Mouse (Mus musculus) liver, embryonic 15.5 days (tissue): ENCODE data around the gene Mypn. TPM values are rescaled to one million over a fixed set of nuclear protein-coding genes. Genes with fewer than 3 reads are reported as not detected.

Experiments
- ATAC-seq: fragments of 200-750 bp; cut with Nextera tagmentation; 2 replicates; pipeline ENCODE4 v1.8.0; 2017; ENCODE audit warnings: moderate number of reproducible peaks, mild to moderate bottlenecking, moderate library complexity; ENCODE audit not compliant: insufficient read depth
- H3K27ac ChIP-seq: fragments of 300-500 bp; sonication (generic); replicated peaks from 2 replicates; pipeline ENCODE4 v1.5.1; 2015; ENCODE audit warnings: mild to moderate bottlenecking, inconsistent platforms
- H3K27me3 ChIP-seq: fragments of 300-500 bp; sonication (generic); 2 replicates; pipeline ENCODE4 v1.6.1; 2015; ENCODE audit warnings: mild to moderate bottlenecking, inconsistent platforms
- H3K36me3 ChIP-seq: fragments of 300-500 bp; sonication (generic); replicated peaks from 2 replicates; pipeline ENCODE4 v1.6.1; 2015; ENCODE audit warnings: moderate library complexity, mild to moderate bottlenecking, inconsistent platforms
- H3K4me1 ChIP-seq: fragments of 300-500 bp; sonication (generic); replicated peaks from 2 replicates; pipeline ENCODE4 v1.6.1; 2015; ENCODE audit warnings: inconsistent platforms
- H3K4me2 ChIP-seq: fragments of 300-500 bp; sonication (generic); 2 replicates; pipeline ENCODE4 v1.6.1; 2015; ENCODE audit warnings: moderate library complexity, mild to moderate bottlenecking, inconsistent platforms
- H3K4me3 ChIP-seq: fragments of 300-500 bp; sonication (generic); replicated peaks from 2 replicates; pipeline ENCODE4 v1.5.1; 2015; ENCODE audit warnings: mild to moderate bottlenecking, inconsistent platforms
- H3K9ac ChIP-seq: fragments of 300-500 bp; sonication (generic); 2 replicates; pipeline ENCODE4 v1.6.1; 2015; ENCODE audit warnings: moderate library complexity, mild to moderate bottlenecking, inconsistent platforms
- H3K9me3 ChIP-seq: fragments of 300-500 bp; sonication (generic); replicated peaks from 2 replicates; pipeline ENCODE4 v1.6.1; 2016; ENCODE audit warnings: inconsistent platforms
- WGBS: fragments of 180-500 bp; shearing (Covaris S2); methylation state at CpG from one replicate; pipeline ENCODE4 v1.1.7; 2015; ENCODE audit warnings: mixed read lengths; ENCODE audit not compliant: insufficient replicate concordance; 5-methylcytosine and 5-hydroxymethylcytosine counted together
- polyA plus RNA-seq: library from polyadenylated mRNA; unstranded; fragments of >200 nt; fragmentation: Nextera tagmentation; extraction: Ambion mirVana; gene quantifications from 2 replicates; pipeline ENCODE4 v1.2.1, GENCODE M21; 2015

Gene Mypn
- polyA plus RNA-seq, 1 experiment from 2014 or later: 0.30 TPM

GRCm38 (mm10) chr10:63155668-63156350, 47.9 kb downstream of the Mypn start:
- Histone ChIP-seq H3K27ac (no peak overlapping the region), H3K4me2 (no peak overlapping the region), H3K9ac (no peak overlapping the region), H3K4me3 (no peak overlapping the region), H3K9me3 (no peaks in the 10 kb centered on the region), H3K27me3 (no peaks in the 10 kb centered on the region), H3K4me1 (peaks cover 8% of the 10 kb centered on the region), H3K36me3 (no peaks in the 10 kb centered on the region)
- 60% methylated on average over 4 of the region's 4 CpGs for WGBS
- no peak for ATAC-seq

GRCm38 (mm10) chr10:63154726-63155125, 49.0 kb downstream of the Mypn start:
- H3K27ac ChIP-seq: no peak overlapping the region
- WGBS: 67% methylated on average over 4 of the region's 4 CpGs
- ATAC-seq: no peak

GRCm38 (mm10) chr10:63154226-63154625, 49.5 kb downstream of the Mypn start:
- no peak overlapping the region for H3K4me2 ChIP-seq
- no peaks in the 10 kb centered on the region for H3K9me3 ChIP-seq
- no peak overlapping the region for H3K27ac ChIP-seq
- ATAC-seq: no peak
- H3K4me3 ChIP-seq: no peak overlapping the region
- 0 out of 2 replicates have a peak, but pooled peaks cover 3% of the 10 kb centered on the region for H3K4me1 ChIP-seq
- WGBS: 75% methylated on average over 6 of the region's 6 CpGs
- H3K36me3 ChIP-seq: no peaks in the 10 kb centered on the region
- H3K27me3 ChIP-seq: no peaks in the 10 kb centered on the region
- H3K9ac ChIP-seq: no peak overlapping the region

More at GRCm38 (mm10) chr10:63154726-63155125, 49.0 kb downstream of the Mypn start:
- H3K4me3 ChIP-seq: no peak overlapping the region
- H3K27me3 ChIP-seq: no peaks in the 10 kb centered on the region
- H3K4me1 ChIP-seq: 0 out of 2 replicates have a peak, but pooled peaks cover 3% of the 10 kb centered on the region
- H3K36me3 ChIP-seq: no peaks in the 10 kb centered on the region
- no peaks in the 10 kb centered on the region for H3K9me3 ChIP-seq
- H3K9ac ChIP-seq: no peak overlapping the region
- H3K4me2 ChIP-seq: no peak overlapping the region

- no peak overlapping the region for H3K4me2 ChIP-seq
- H3K27me3 ChIP-seq: no peaks in the 10 kb centered on the region
- WGBS: 28% methylated on average over 3 of the region's 3 CpGs
- no peak overlapping the region for H3K9ac ChIP-seq
- 0 out of 2 replicates have a peak, but pooled peaks cover 3% of the 10 kb centered on the region for H3K4me1 ChIP-seq
- no peaks in the 10 kb centered on the region for H3K9me3 ChIP-seq
- no peaks in the 10 kb centered on the region for H3K36me3 ChIP-seq
- no peak overlapping the region for H3K4me3 ChIP-seq
- no peak overlapping the region for H3K27ac ChIP-seq
- no peak for ATAC-seq
These were observed 50.2 kb downstream of the Mypn start for GRCm38 (mm10) chr10:63153563-63153962.

DNA sequence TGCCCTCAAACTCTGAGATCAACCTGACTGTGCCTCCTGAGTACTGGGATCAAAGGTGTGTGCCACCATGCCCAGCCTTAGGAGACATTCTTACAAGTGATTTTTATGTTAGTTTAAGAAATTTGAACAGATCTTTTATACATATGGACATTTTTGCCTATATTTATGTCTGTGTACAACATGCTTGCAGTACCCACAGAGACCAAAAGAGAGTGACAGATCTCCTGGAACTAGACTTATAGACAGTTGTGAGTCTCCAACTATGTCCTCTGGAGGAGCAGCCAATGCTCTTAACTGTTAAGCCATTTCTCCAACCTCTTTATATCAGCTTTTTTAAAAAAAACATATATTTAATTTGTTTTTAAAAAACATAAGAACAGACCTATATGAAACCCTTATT, 51.4 kb downstream of the Mypn start:
- H3K27ac ChIP-seq: no peak overlapping the region
- H3K27me3 ChIP-seq: no peaks in the 10 kb centered on the region
- H3K4me3 ChIP-seq: no peak overlapping the region
- no peak for ATAC-seq
- no peaks in the 10 kb centered on the region for H3K36me3 ChIP-seq
- H3K9ac ChIP-seq: no peak overlapping the region
- H3K4me1 ChIP-seq: 0 out of 2 replicates have a peak, but pooled peaks cover 3% of the 10 kb centered on the region
- no peak overlapping the region for H3K4me2 ChIP-seq
- no peaks in the 10 kb centered on the region for H3K9me3 ChIP-seq

DNA sequence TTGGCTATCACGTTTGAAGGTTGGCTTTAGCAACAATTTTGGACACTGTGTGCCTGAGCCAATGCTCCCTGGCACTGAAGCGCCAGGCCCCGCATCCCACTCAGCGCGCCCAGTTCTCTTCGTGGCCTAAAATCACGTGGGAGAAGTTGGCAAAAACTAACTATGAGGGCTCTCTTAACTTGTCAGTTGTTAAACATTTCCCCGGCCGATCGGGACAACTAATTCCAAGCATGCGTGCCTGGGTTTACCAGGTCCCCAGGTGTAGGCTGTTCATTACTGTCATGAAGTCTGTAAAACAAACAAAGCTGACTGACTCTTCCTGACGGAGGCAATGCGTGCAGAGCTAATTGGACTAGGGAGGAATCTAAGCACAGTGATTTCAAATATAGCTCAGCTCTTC, 61.1 kb downstream of the Mypn start:
- no peak overlapping the region for H3K9ac ChIP-seq
- no peaks in the 10 kb centered on the region for H3K27me3 ChIP-seq
- no peak overlapping the region for H3K27ac ChIP-seq
- ATAC-seq: no peak
- no peaks in the 10 kb centered on the region for H3K36me3 ChIP-seq
- H3K4me3 ChIP-seq: no peak overlapping the region
- 0 out of 2 replicates have a peak, but pooled peaks cover 4% of the 10 kb centered on the region for H3K4me1 ChIP-seq
- no peaks in the 10 kb centered on the region for H3K9me3 ChIP-seq
- 80% methylated on average over 13 of the region's 13 CpGs for WGBS
- no peak overlapping the region for H3K4me2 ChIP-seq

GRCm38 (mm10) chr10:63136436-63136835, 67.3 kb downstream of the Mypn start:
- no peak overlapping the region for H3K4me3 ChIP-seq
- no peak overlapping the region for H3K4me2 ChIP-seq
- no peak for ATAC-seq
- no peaks in the 10 kb centered on the region for H3K4me1 ChIP-seq
- H3K36me3 ChIP-seq: no peaks in the 10 kb centered on the region
- WGBS: 63% methylated on average over 6 of the region's 6 CpGs
- H3K9ac ChIP-seq: no peak overlapping the region
- no peak overlapping the region for H3K27ac ChIP-seq
- H3K27me3 ChIP-seq: no peaks in the 10 kb centered on the region
- no peaks in the 10 kb centered on the region for H3K9me3 ChIP-seq

DNA sequence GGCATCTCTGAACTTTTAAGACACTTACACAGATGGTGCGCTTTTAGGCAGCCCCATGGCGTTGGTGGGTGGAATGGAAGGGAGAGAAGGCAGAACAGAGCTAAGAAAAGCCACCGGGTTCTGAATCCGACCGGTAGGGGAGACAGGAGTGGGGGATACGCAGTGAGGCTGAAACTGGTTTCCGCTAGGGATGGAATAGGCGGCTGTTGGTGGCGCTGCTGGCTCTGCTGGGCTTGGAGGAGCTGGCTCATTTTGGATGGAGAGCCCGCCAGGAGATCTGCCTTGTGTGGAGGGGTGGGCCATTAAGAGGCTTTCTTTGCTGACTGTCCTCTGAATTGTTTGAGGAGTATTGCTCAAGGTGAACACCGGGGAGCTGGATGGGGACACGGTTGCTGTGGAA, 68.1 kb downstream of the Mypn start:
- WGBS: 54% methylated on average over 12 of the region's 12 CpGs
- H3K4me1 ChIP-seq: no peaks in the 10 kb centered on the region
- H3K27me3 ChIP-seq: no peaks in the 10 kb centered on the region
- H3K9ac ChIP-seq: no peak overlapping the region
- H3K27ac ChIP-seq: no peak overlapping the region
- no peak overlapping the region for H3K4me3 ChIP-seq
- ATAC-seq: no peak
- no peak overlapping the region for H3K4me2 ChIP-seq
- H3K9me3 ChIP-seq: no peaks in the 10 kb centered on the region
- no peaks in the 10 kb centered on the region for H3K36me3 ChIP-seq

DNA sequence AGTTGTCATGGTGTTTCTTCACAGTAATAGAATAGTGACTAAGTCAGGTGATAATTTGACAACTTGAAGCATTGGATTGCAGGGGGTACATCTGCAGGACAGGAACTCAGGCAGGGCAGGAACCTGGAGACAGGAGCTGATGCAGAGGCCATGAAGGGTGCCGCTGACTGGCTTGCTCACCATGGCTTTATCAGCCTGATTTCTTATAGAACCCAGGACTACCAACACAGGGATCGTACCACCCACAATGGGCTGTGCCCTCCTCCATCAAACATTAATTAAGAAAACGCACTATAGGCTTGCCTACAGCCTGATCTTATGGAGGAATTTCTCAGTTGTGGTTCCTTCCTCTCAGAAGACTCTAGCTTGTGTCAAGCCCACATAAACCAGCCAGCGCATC, 70.4 kb downstream of the Mypn start:
- Histone ChIP-seq H3K36me3 (no peaks in the 10 kb centered on the region), H3K9me3 (no peaks in the 10 kb centered on the region), H3K27ac (no peak overlapping the region), H3K4me2 (no peak overlapping the region), H3K9ac (no peak overlapping the region), H3K27me3 (0 out of 2 replicates have a peak, but pooled peaks cover under 1% of the 10 kb centered on the region), H3K4me1 (no peaks in the 10 kb centered on the region), H3K4me3 (no peak overlapping the region)
- no peak for ATAC-seq
- WGBS: 66% methylated on average over 4 of the region's 4 CpGs

- 0 out of 2 replicates have a peak, but pooled peaks cover 2% of the 10 kb centered on the region for H3K27me3 ChIP-seq
- no peak for ATAC-seq
- H3K4me2 ChIP-seq: no peak overlapping the region
- no peak overlapping the region for H3K4me3 ChIP-seq
- no peak overlapping the region for H3K9ac ChIP-seq
- no peaks in the 10 kb centered on the region for H3K9me3 ChIP-seq
- no peaks in the 10 kb centered on the region for H3K4me1 ChIP-seq
- WGBS: 60% methylated on average over 6 of the region's 6 CpGs
- no peak overlapping the region for H3K27ac ChIP-seq
- H3K36me3 ChIP-seq: no peaks in the 10 kb centered on the region
These were observed 71.4 kb downstream of the Mypn start for GRCm38 (mm10) chr10:63132356-63132755.

DNA sequence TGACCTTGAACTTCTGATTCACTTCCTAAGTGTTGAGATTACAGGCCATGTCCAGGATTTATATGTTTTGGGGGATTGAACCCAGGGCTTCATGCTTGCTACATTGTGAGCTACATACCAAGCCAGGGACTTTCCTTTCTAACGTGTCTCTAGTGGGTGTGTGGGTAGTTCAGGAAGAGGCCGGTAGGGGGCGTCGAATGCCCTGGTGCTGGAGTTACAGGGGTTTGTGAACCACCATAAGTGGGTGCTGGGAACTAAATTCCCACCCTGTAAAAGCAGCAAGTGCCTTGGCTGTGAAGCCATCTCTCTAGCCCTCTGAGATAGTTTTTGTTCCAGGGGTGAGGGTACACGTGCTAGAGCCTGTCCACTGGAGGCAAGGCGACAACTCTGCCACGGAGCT, 73.3 kb downstream of the Mypn start:
- H3K4me3 ChIP-seq: no peak overlapping the region
- no peak overlapping the region for H3K9ac ChIP-seq
- no peaks in the 10 kb centered on the region for H3K9me3 ChIP-seq
- no peak overlapping the region for H3K27ac ChIP-seq
- 65% methylated on average over 7 of the region's 7 CpGs for WGBS
- H3K4me1 ChIP-seq: no peaks in the 10 kb centered on the region
- H3K27me3 ChIP-seq: 0 out of 2 replicates have a peak, but pooled peaks cover 2% of the 10 kb centered on the region
- no peak for ATAC-seq
- H3K4me2 ChIP-seq: no peak overlapping the region
- H3K36me3 ChIP-seq: no peaks in the 10 kb centered on the region

- 64% methylated on average over 7 of the region's 7 CpGs for WGBS
- no peak overlapping the region for H3K9ac ChIP-seq
- H3K27ac ChIP-seq: no peak overlapping the region
These were observed 75.5 kb downstream of the Mypn start for GRCm38 (mm10) chr10:63128256-63128655.

More at GRCm38 (mm10) chr10:63128256-63128655, 75.5 kb downstream of the Mypn start:
- H3K27me3 ChIP-seq: 0 out of 2 replicates have a peak, but pooled peaks cover 2% of the 10 kb centered on the region
- no peaks in the 10 kb centered on the region for H3K9me3 ChIP-seq
- ATAC-seq: no peak
- H3K36me3 ChIP-seq: no peaks in the 10 kb centered on the region
- H3K4me1 ChIP-seq: no peaks in the 10 kb centered on the region
- H3K4me2 ChIP-seq: no peak overlapping the region
- no peak overlapping the region for H3K4me3 ChIP-seq
